Mouse (Mus musculus) intestine, postnatal 0 days (tissue): ENCODE measurements at regions not wholly inside any gene's neighbourhood (a gene's known extent, or its start where the extent isn't known, plus 50 kb on each side); places are given as distances from the start of the nearest gene placed in this dataset.

Source experiments
- ATAC-seq: fragments of 200-750 bp; cut with Nextera tagmentation; 2 replicates; pipeline ENCODE4 v1.8.0; 2017; ENCODE audit warnings: mild to moderate bottlenecking, moderate TSS enrichment, moderate library complexity
- H3K27ac ChIP-seq: fragments of 300-500 bp; sonication (generic); 2 replicates; pipeline ENCODE4 v1.5.1; 2014; ENCODE audit warnings: mild to moderate bottlenecking, low read depth, low read length, moderate library complexity
- H3K27me3 ChIP-seq: fragments of 300-500 bp; sonication (generic); replicated peaks from 2 replicates; pipeline ENCODE4 v1.6.1; 2014; ENCODE audit warnings: low read length, mixed read lengths; ENCODE audit not compliant: control insufficient read depth, insufficient read depth
- H3K36me3 ChIP-seq: fragments of 300-500 bp; sonication (generic); 2 replicates; pipeline ENCODE4 v1.6.1; 2014; ENCODE audit warnings: mild to moderate bottlenecking, moderate library complexity; ENCODE audit not compliant: control insufficient read depth, insufficient read depth
- H3K4me1 ChIP-seq: fragments of 300-500 bp; sonication (generic); replicated peaks from 2 replicates; pipeline ENCODE4 v1.6.1; 2014; ENCODE audit warnings: antibody characterized with exemption, low read length, mixed read lengths; ENCODE audit not compliant: control insufficient read depth, insufficient read depth
- H3K4me2 ChIP-seq: fragments of 300-500 bp; sonication (generic); replicated peaks from 2 replicates; pipeline ENCODE4 v1.6.1; 2014; ENCODE audit warnings: low read depth, mild to moderate bottlenecking, moderate library complexity
- H3K4me3 ChIP-seq: fragments of 300-500 bp; sonication (generic); 2 replicates; pipeline ENCODE4 v1.5.1; 2014; ENCODE audit warnings: low read depth, low read length
- H3K9ac ChIP-seq: fragments of 300-500 bp; sonication (generic); 2 replicates; pipeline ENCODE4 v1.6.1; 2014; ENCODE audit warnings: mild to moderate bottlenecking, low read depth, low read length
- H3K9me3 ChIP-seq: fragments of 300-500 bp; sonication (generic); 2 replicates; pipeline ENCODE4 v1.6.1; 2016; ENCODE audit warnings: mixed run types; ENCODE audit not compliant: control insufficient read depth
- CTCF ChIP-seq: sonication (generic); IDR thresholded peaks from 2 replicates; pipeline ENCODE4 v1.5.1; 2016; ENCODE audit warnings: low read depth, mild to moderate bottlenecking, control low read depth, antibody characterized with exemption, moderate library complexity
- WGBS: fragments of 180-500 bp; shearing (Covaris S2); extraction: QIAGEN DNeasy Blood & Tissue Kit; methylation state at CpG from one replicate; pipeline ENCODE4 v1.1.7; 2014; 5-methylcytosine and 5-hydroxymethylcytosine counted together

DNA sequence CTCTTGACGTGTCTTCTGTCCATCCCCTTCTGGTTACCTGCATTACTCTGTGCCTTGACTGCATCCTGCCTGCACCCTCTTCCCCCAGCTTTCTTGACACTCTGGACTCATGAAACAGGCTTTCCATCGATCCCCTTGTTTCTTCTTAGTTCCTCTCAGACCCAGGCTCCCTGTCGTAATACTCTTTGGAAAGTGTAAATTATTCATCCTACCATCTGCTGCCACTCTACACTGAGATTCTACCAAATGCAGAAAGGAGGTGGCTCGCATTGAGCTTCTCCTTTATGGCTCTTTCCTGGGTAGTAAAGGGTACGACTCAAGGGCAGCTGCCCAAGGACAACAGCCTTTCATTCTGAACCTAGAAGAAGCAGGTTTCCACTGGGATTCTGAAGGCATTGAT lies 129.5 kb downstream of the 1500009L16Rik start:
- Histone ChIP-seq H3K27ac (no peak overlapping the region), H3K4me3 (no peak overlapping the region), H3K4me2 (no peak overlapping the region), H3K27me3 (no peaks in the 10 kb centered on the region), H3K9me3 (no peaks in the 10 kb centered on the region), H3K4me1 (no peaks in the 10 kb centered on the region), H3K36me3 (no peaks in the 10 kb centered on the region), H3K9ac (no peak overlapping the region)
- 71% methylated on average over 5 of the region's 5 CpGs for WGBS
- TF ChIP-seq CTCF = no peak
- ATAC-seq = no peak

DNA sequence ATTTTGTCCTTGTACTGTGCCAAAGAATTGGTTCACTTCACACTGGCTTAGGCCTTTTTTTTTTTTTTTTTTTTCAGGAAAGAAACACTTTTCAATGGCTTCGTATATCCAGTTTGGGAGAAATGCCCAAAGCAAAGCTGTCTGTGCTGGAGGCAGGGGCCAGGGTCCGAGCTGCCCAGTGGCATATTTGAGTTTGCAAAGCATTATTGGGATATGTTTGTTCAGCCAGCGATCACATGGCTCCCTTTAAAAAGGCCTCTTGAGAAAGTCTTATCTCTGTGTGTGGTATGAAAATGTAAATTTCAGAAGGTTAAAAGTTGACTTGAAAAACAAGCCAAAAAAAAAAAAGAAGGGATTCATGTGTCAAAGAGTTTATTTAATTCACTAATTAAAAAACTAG lies 130.1 kb downstream of the 1500009L16Rik start:
- no peak overlapping the region for H3K9ac ChIP-seq
- WGBS = 40% methylated on average over 3 of the region's 3 CpGs
- H3K27me3 ChIP-seq = no peaks in the 10 kb centered on the region
- ATAC-seq = no peak
- no peaks in the 10 kb centered on the region for H3K9me3 ChIP-seq
- TF ChIP-seq CTCF = no peak
- H3K27ac ChIP-seq = no peak overlapping the region
- no peaks in the 10 kb centered on the region for H3K4me1 ChIP-seq
- H3K36me3 ChIP-seq = no peaks in the 10 kb centered on the region
- H3K4me3 ChIP-seq = no peak overlapping the region
- H3K4me2 ChIP-seq = no peak overlapping the region

DNA sequence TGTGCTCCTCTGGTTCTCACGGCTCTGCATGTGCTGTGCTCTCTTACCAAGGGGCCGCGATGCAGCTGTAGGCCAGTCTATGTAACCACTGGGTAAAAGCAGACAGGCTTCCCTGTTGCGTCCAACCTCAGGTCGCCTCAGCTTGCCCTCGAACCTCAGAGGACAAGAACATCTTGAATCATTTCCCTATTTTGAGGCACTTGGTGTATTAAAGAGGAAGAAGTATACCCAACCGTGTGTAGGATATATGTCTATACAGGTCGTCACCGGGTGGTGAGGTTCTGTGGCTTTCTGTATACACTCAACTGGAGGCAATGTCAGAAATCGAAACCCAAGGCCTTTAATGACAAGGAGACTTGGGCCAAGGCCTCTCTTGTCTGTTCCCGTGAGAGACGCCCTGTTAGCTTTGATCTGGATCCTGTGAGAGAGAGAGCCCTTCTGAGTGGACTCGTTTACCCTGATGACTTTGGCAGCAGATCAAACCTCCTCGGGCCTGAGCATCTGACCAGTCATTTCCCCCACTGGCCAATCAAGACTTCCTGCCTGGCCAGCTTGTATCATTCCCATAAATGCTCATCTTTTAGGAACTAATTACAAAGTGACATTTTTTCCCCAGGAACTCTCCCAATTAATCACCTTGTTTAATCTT lies 135.3 kb downstream of the 1500009L16Rik start:
- Histone ChIP-seq H3K9ac (no peak overlapping the region), H3K36me3 (no peaks in the 10 kb centered on the region), H3K4me1 (no peaks in the 10 kb centered on the region), H3K27me3 (no peaks in the 10 kb centered on the region), H3K27ac (no peak overlapping the region), H3K9me3 (no peaks in the 10 kb centered on the region), H3K4me3 (no peak overlapping the region), H3K4me2 (no peak overlapping the region)
- TF ChIP-seq CTCF = no peak
- no peak for ATAC-seq
- 78% methylated on average over 14 of the region's 14 CpGs for WGBS

DNA sequence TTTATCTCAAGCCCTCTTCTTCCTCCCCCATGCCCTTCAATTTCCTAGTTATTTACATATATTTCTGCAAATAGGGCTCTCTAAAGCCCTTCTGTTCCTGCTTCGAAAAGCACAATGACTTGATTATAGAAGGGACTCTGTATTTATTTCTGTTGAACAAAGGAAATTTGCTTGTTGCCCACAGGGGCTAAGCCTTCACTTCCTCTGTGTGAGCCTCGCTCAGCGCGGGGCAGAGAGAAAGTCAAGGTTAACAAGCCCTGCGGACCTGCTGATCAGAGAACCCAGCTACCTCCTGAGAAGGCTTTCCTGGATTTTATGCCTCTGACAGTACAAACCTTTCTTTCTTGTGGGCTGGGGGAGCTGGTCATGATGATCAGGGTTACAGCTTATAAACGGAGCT lies 136.0 kb downstream of the 1500009L16Rik start:
- Histone ChIP-seq H3K9me3 (no peaks in the 10 kb centered on the region), H3K36me3 (no peaks in the 10 kb centered on the region), H3K27ac (no peak overlapping the region), H3K4me3 (no peak overlapping the region), H3K4me2 (no peak overlapping the region), H3K9ac (no peak overlapping the region), H3K27me3 (no peaks in the 10 kb centered on the region), H3K4me1 (no peaks in the 10 kb centered on the region)
- WGBS = 49% methylated on average over 6 of the region's 6 CpGs
- TF ChIP-seq CTCF = no peak
- no peak for ATAC-seq

DNA sequence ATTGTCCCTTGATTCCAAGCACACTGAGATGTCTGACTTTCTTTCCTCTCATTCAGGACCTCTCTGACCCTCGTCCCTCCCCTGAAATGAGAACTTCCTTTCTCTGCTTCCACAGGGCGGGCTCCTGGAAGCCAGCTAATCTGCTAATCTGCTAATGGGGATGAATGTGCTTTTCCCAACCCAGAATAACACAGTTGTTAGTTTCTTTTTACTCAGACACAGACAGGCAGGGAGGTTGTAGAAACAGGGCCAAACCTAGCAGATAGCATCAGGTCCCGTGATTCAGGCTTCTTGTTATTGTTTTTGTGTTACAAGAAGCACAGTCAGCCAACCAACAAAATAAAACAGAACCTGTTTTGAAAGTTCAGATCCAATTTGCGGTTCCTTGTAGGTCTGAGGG lies 137.0 kb downstream of the 1500009L16Rik start:
- no peak for ATAC-seq
- H3K27me3 ChIP-seq = no peaks in the 10 kb centered on the region
- H3K4me3 ChIP-seq = no peak overlapping the region
- H3K36me3 ChIP-seq = no peaks in the 10 kb centered on the region
- H3K27ac ChIP-seq = no peak overlapping the region
- 77% methylated on average over 4 of the region's 4 CpGs for WGBS
- H3K4me1 ChIP-seq = no peaks in the 10 kb centered on the region
- H3K4me2 ChIP-seq = no peak overlapping the region
- H3K9ac ChIP-seq = no peak overlapping the region
- TF ChIP-seq CTCF = no peak
- H3K9me3 ChIP-seq = no peaks in the 10 kb centered on the region

DNA sequence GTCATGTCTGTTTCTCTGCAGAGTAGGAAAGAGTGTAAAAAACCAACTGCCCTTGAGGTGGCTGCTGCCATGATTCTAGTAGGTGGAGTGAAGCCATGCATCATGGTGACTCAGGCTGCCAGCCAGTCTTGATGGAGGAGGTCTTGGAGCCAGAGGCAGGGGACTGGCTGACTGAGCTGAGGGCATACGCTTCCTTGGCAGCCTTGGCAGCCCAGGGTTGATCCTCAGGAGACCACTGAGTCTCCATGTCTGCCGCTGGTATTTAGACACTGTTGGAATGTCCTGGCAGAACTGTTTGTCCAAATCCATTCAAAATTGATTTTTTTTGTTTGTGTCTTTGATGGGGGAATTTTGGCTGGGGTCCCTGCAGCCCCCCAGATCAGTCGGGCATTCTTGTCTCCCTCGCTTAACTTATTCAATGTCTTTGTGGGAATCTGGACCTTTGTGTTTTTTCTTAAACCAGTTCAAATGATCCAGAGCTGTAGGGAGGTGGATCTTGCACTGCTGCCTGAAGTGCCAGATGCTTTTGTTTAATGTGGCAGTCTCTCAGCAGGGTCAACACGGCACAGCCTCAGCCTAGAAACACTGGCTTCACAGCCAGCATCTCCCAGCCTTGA lies 139.0 kb downstream of the 1500009L16Rik start:
- WGBS = 64% methylated on average over 5 of the region's 5 CpGs
- TF ChIP-seq CTCF = no peak
- Histone ChIP-seq H3K4me1 (no peaks in the 10 kb centered on the region), H3K36me3 (no peaks in the 10 kb centered on the region), H3K27me3 (no peaks in the 10 kb centered on the region), H3K9ac (no peak overlapping the region), H3K4me3 (no peak overlapping the region), H3K4me2 (no peak overlapping the region), H3K9me3 (no peaks in the 10 kb centered on the region), H3K27ac (no peak overlapping the region)
- no peak for ATAC-seq
